Mouse (Mus musculus): Measurements from ENCODE around the gene Zfp853. TPM values are rescaled to one million over a fixed set of nuclear protein-coding genes. Genes with fewer than 3 reads are reported as not detected.

The Zfp853 gene
- not detected for total RNA-seq (2021)
- long read RNA-seq, experiment 1: 0 reads
- long read RNA-seq, experiment 2: 0 reads

- DNase-seq (ENCODE audit: low spot score): no peak
These were observed at the start of gene Zfp853 for GRCm38 (mm10) chr5:143293404-143293803. Gene Zfp853, minus strand, starts transcription at chr5:143293623.

- no peak for DNase-seq (ENCODE audit: low spot score)
These were observed 46.2 kb upstream of the Zfp853 start for GRCm38 (mm10) chr5:143339603-143340002.

- no peak for DNase-seq (ENCODE audit: low spot score)
These were observed 43.1 kb upstream of the Zfp853 start for GRCm38 (mm10) chr5:143336559-143336958.

GRCm38 (mm10) chr5:143335089-143335460 lies 41.7 kb upstream of the Zfp853 start:
- DNase-seq (ENCODE audit: low spot score): no peak

- no peak for DNase-seq (ENCODE audit: low spot score)
These were observed 41.1 kb upstream of the Zfp853 start for GRCm38 (mm10) chr5:143334418-143335088.

- peak; percentile 65 for DNase-seq (ENCODE audit: low spot score)
These were observed 40.4 kb upstream of the Zfp853 start for GRCm38 (mm10) chr5:143333872-143334271.

- DNase-seq (ENCODE audit: low spot score): peak; percentile 90
These were observed 35.5 kb upstream of the Zfp853 start, which contains the start of gene Zdhhc4 for GRCm38 (mm10) chr5:143328690-143329495. Gene Zdhhc4, minus strand, starts transcription at chr5:143329256.

GRCm38 (mm10) chr5:143317288-143317610 lies 23.8 kb upstream of the Zfp853 start:
- DNase-seq (ENCODE audit: low spot score): no peak

GRCm38 (mm10) chr5:143316605-143317287 lies 23.3 kb upstream of the Zfp853 start:
- no peak for DNase-seq (ENCODE audit: low spot score)

- DNase-seq (ENCODE audit: low spot score): no peak
These were observed 22.1 kb upstream of the Zfp853 start for GRCm38 (mm10) chr5:143315514-143315888.

- DNase-seq (ENCODE audit: low spot score): peak; percentile 82
These were observed 21.5 kb upstream of the Zfp853 start, which contains the start of gene E130309D02Rik for GRCm38 (mm10) chr5:143314730-143315513. Gene E130309D02Rik, minus strand, starts transcription at chr5:143315360.

- no peak for DNase-seq (ENCODE audit: low spot score)
These were observed 20.8 kb upstream of the Zfp853 start for GRCm38 (mm10) chr5:143314183-143314729.

- DNase-seq (ENCODE audit: low spot score): peak; percentile 72
These were observed 18.5 kb upstream of the Zfp853 start for GRCm38 (mm10) chr5:143311886-143312285.

- DNase-seq (ENCODE audit: low spot score): no peak
These were observed 16.5 kb upstream of the Zfp853 start for GRCm38 (mm10) chr5:143309916-143310315.

- no peak for DNase-seq (ENCODE audit: low spot score)
These were observed 15.4 kb upstream of the Zfp853 start for GRCm38 (mm10) chr5:143308825-143309224.

GRCm38 (mm10) chr5:143304251-143304650 lies 10.8 kb upstream of the Zfp853 start:
- no peak for DNase-seq (ENCODE audit: low spot score)

- DNase-seq (ENCODE audit: low spot score): no peak
These were observed 7.9 kb upstream of the Zfp853 start for GRCm38 (mm10) chr5:143301296-143301695.

- peak; percentile 9 for DNase-seq (ENCODE audit: low spot score)
These were observed 6.3 kb upstream of the Zfp853 start for GRCm38 (mm10) chr5:143299686-143300085.

- no peak for DNase-seq (ENCODE audit: low spot score)
These were observed 5.0 kb upstream of the Zfp853 start for GRCm38 (mm10) chr5:143298391-143298790.

GRCm38 (mm10) chr5:143297986-143298385 lies 4.6 kb upstream of the Zfp853 start:
- no peak for DNase-seq (ENCODE audit: low spot score)

- DNase-seq (ENCODE audit: low spot score): no peak
These were observed 1.9 kb upstream of the Zfp853 start for GRCm38 (mm10) chr5:143295330-143295729.

All from gastrocnemius, adult 18-20 months (tissue).